Mouse (Mus musculus): ENCODE results near the gene Chrna9. TPM values are rescaled to one million over a fixed set of nuclear protein-coding genes. Genes with fewer than 3 reads are reported as not detected.
A peak's percentile ranks its signal among the peaks of the same experiment; 100 is the strongest.

Gene Chrna9
- total RNA-seq, 2 experiments from 2014 or later: not detected

DNA sequence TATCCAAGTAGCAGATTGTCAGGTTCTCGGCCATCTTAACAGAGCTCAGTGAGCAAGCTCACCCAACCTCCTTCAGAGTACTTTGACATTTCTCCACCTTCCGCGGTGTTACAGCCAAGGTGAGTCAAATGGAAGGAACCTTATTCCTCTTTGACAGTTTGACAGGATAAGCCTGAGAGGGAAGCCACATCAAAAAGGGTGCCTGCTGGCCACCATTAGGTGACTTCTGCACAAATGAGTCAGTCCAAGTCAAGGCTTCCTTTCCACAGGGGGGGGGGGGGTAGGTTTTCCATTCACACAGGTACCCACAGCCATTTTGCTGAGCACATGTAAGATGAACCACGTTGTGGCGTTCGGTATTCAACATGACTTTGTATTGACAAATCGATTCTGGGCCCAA, 20.4 kb upstream of the Chrna9 start:
- no peak for DNase-seq (ENCODE audit: extremely low spot score in 1 of 2, low spot score in 2 of 2)
- intact Hi-C loops (cut with DNase I): no loop called here

DNA sequence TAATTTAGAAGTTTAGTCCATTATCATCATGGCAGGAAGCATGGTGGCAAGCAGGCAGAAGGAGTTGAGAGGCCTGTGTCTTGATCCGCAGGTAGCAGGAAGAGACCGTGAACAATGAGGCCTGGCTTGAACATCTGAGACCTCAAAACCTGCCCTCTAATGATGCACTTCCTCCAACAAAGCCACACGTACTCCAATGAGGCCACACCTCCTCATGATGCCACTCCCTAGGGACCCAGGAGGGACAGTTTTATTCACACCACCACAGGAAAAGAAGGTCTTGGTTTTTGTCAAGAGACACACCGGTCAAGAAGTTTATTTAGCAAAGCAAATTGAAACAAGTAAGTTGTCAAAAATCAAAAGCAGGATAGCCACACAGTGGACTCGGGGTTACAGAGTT, 17.8 kb upstream of the Chrna9 start:
- intact Hi-C loops (cut with DNase I): no loop called here

GRCm38 (mm10) chr5:65918601-65919000, 16.1 kb upstream of the Chrna9 start:
- intact Hi-C loops (cut with DNase I): no loop called here
- DNase-seq (ENCODE audit: extremely low spot score in 1 of 2, low spot score in 2 of 2): no peak

More for the DNA sequence above, 17.8 kb upstream of the Chrna9 start:
- DNase-seq (ENCODE audit: extremely low spot score in 1 of 2, low spot score in 2 of 2): no peak

DNA sequence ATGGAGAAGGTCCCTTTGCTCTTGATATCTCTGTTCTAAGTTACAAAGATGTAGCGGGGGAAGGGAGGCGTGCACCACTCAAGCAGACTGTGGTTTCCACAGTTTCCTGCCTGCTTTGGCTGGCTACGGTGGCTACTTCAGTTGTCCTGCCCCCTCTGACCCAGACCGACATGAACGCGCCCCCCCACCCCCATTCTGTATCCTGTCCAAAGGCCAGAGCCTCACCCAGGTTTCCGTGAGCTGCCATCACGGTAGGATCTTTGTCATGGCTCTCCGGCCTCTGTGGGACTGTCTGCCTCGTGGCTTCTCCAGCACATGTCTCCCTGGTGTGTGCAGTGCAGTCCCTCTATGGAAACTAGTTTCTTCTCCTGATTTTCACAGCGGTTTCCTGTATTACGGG, 15.4 kb upstream of the Chrna9 start:
- intact Hi-C loops (cut with DNase I): no loop called here

GRCm38 (mm10) chr5:65919904-65920303, 14.8 kb upstream of the Chrna9 start:
- intact Hi-C loops (cut with DNase I): no loop called here
- DNase-seq (ENCODE audit: extremely low spot score in 1 of 2, low spot score in 2 of 2): no peak

More for the DNA sequence above, 15.4 kb upstream of the Chrna9 start:
- DNase-seq (ENCODE audit: extremely low spot score in 1 of 2, low spot score in 2 of 2): peak in 1 of 2 experiments; percentile 44

DNA sequence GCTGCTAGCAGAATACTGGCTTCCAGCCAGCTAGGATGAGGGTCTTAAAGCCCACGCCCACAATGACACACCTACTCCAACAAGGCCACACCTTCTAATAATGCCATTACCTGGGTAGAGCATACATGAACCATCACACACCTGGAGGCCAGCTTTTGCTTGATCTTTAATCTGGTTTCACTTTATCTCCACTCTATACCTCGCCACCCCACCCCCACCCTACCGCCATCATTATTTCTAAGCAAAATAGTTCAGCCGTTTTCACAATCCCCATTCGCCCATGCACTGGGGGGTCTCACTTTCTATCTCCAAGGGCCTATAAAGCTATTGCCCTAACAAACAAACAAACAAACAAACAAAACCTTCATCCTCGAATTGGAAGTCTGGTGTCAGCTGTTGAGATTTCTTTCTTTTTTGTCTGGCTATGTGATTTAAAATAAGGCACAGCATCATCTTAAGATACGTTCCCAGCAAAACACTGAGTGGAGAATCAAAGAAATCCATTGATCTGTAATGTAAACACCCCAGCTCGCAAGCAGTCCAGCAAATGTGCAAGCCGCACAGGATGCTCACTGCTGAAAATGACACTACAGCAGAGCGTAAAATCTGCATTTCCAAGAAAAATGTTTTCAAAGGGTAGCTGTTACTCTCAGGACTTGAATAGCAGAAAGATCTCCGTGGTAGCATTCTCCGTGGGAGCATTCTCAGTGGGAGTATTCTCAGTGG, 13.9 kb upstream of the Chrna9 start:
- no peak for DNase-seq (ENCODE audit: extremely low spot score in 1 of 2, low spot score in 2 of 2)
- intact Hi-C loops (cut with DNase I): no loop called here

GRCm38 (mm10) chr5:65921477-65922138, 13.1 kb upstream of the Chrna9 start:
- intact Hi-C loops (cut with DNase I): no loop called here

DNA sequence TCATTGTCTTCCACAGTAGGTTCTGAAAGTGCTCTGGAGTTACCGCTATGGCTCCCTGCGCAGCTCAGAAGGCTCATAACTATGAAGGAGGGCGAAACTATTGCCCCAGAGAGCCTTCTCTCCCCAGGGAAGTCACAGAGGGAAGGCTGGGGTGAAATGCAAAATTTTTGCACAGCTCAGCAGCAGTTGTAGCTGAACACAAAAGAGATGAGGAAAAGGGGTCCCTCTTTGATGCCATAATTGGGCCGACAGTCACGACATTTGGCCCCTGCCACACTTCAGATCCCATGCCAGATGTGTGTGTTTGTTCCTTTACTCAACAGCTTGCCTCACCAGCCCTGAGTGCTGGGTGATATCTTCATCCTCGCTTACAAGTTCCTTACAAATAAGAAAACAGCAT, 8.1 kb upstream of the Chrna9 start:
- intact Hi-C loops (cut with DNase I): no loop called here
- DNase-seq (ENCODE audit: extremely low spot score in 1 of 2, low spot score in 2 of 2): no peak

More at GRCm38 (mm10) chr5:65921477-65922138, 13.1 kb upstream of the Chrna9 start:
- DNase-seq (ENCODE audit: extremely low spot score in 1 of 2, low spot score in 2 of 2): no peak

- intact Hi-C loops (cut with DNase I): no loop called here
- DNase-seq (ENCODE audit: extremely low spot score in 1 of 2, low spot score in 2 of 2): no peak
Observed at GRCm38 (mm10) chr5:65929162-65929561, 5.6 kb upstream of the Chrna9 start.

DNA sequence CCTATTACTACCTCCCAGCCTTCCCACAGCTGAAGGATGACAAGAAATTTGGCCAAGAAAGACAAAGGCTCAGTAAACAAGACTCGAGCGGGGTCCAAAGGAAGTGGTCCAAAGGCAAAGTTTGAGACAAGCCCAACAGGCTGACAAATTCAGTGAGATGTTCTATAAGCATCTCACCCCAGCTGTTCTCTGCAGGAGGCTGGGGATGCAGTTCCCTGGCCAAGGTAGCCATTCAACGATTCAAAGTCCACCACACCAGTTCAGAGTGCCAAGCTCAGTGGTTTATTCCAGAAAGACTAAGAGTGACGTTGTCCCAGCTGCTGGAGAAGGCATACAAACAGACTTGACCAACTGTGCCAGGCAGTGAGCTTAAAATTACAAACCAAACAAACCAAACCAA, 4.5 kb upstream of the Chrna9 start:
- no peak for DNase-seq (ENCODE audit: extremely low spot score in 1 of 2, low spot score in 2 of 2)
- intact Hi-C loops (cut with DNase I): no loop called here

DNA sequence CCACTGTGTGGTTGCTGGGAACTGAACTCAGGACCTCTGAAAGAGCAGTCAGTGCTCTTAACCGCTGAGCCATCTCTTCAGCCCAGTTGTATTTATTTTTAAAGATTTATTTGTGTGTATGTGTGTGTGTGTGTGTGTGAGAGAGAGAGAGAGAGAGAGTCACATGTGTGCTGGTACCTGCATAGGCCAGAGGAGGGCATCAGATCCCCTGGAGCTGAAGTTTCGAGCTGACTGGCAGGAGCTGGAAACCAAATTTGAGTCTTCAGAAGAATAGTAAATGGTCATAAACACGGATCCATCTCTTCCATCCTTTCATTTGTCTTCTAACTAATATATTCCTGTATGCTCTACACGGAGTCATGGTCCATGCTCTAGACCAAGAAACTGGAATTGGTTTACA, 1.5 kb upstream of the Chrna9 start:
- intact Hi-C loops (cut with DNase I): no loop called here
- DNase-seq (ENCODE audit: extremely low spot score in 1 of 2, low spot score in 2 of 2): no peak

DNA sequence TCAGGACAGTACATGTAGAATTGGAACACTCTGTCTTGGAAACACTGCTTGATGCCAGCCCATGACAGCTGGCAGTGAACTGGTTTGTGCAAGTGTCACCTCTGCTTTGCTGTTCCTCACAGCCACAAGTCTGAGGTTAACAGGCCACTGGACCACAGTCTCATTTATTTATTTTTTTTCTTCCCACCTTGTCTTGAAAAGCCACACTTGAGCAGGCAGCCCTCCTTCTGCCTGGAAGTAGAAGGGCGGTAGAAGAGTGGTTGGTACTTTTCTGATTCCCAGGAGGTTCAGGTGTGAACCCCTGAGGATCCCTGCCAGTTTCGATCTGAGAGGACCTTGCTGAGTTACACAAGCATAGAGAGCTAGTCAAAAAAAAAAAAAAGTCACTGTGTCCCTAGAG, 957 bp upstream of the Chrna9 start:
- no peak for DNase-seq (ENCODE audit: extremely low spot score in 1 of 2, low spot score in 2 of 2)
- intact Hi-C loops (cut with DNase I): no loop called here

DNA sequence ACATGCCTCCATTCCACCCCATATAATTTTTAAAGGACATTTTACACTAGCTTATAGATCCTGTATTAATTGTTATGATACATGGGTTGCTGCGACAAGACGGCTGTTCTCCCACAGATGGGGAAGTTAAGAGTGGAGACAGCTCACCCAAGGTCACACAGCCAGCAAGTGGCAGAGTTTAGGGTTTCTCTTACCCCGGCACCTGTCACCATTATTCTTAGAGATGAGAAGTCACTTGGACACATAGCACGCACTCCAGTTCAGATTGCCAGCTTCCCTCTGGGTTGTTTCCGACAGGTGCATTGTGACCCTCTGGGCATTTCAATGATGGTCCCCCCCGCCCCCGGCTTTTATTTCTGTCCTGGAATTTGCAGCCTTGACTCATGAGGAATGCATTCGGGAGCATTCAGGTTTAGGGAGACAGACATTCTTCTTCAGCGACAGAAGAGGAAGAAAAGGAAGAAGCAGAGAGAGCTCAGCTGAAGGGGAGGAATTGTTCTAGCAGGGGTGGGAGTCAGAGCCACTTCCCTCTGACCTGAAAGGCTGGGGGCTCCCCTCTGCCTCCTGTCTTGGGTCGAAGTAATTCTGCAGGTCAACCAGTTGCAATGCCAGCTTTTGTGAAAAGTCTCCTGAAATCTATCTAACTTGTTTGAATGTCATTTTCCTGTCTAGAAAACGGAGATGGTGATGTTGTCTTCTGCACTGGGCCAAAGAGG, 2.4 kb downstream of the Chrna9 start:
- DNase-seq (ENCODE audit: extremely low spot score in 1 of 2, low spot score in 2 of 2): no peak
- intact Hi-C loops (cut with DNase I): loop anchor here (5.0 kb wide), 1 partner anchor 170 kb away; no protein-coding TSS in a partner anchor

GRCm38 (mm10) chr5:65937998-65938715, 3.4 kb downstream of the Chrna9 start:
- DNase-seq (ENCODE audit: extremely low spot score in 1 of 2, low spot score in 2 of 2): peak; percentile 59 to 80
- intact Hi-C loops (cut with DNase I): loop anchor here (5.0 kb wide), 1 partner anchor 171 kb away; no protein-coding TSS in a partner anchor

DNA sequence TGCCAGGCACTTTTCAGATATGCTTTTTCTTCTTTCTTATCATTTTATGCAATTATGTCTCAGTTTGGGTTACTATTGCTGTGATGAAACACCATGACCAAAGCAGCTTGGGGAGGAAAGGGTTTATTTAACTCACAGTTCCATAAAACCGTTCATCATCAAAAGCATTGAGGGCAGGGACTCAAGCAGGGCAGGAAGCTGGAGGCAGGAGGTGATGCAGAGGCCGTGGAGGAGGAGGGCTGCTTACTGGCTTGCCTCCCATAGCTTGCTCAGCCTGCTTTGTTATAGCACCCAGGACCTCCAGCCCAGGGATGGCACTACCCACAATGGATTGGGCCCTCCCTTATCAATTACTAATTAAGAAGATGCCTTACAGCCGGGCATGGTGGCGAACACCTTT, 6.4 kb downstream of the Chrna9 start:
- no peak for DNase-seq (ENCODE audit: extremely low spot score in 1 of 2, low spot score in 2 of 2)
- intact Hi-C loops (cut with DNase I): loop anchor here (5.0 kb wide), 1 partner anchor 119 kb away; no protein-coding TSS in a partner anchor

- no peak for DNase-seq (ENCODE audit: extremely low spot score in 1 of 2, low spot score in 2 of 2)
- intact Hi-C loops (cut with DNase I): no loop called here
Observed at GRCm38 (mm10) chr5:65949822-65950221, 15.1 kb downstream of the Chrna9 start.

DNA sequence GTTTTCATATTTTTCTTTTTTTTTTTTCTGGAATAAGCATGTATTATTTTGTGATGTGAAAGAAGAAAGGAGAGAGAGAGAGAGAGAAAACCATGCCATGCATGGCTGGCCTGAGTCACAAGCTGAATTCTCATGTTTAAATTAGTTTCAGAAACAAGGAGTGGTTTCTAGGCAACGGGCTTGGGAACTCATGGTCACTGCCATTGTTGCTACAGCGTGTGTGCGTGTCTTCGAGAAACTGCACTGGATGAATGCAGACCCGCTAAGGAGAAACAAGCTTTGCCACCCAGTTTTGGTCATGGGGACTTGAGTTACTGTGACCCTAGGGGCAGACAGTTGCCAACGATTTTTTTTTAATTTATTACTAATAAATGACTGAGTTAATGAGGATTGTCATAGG, 15.5 kb downstream of the Chrna9 start:
- intact Hi-C loops (cut with DNase I): no loop called here
- peak; percentile 30 to 49 for DNase-seq (ENCODE audit: extremely low spot score in 1 of 2, low spot score in 2 of 2)

DNA sequence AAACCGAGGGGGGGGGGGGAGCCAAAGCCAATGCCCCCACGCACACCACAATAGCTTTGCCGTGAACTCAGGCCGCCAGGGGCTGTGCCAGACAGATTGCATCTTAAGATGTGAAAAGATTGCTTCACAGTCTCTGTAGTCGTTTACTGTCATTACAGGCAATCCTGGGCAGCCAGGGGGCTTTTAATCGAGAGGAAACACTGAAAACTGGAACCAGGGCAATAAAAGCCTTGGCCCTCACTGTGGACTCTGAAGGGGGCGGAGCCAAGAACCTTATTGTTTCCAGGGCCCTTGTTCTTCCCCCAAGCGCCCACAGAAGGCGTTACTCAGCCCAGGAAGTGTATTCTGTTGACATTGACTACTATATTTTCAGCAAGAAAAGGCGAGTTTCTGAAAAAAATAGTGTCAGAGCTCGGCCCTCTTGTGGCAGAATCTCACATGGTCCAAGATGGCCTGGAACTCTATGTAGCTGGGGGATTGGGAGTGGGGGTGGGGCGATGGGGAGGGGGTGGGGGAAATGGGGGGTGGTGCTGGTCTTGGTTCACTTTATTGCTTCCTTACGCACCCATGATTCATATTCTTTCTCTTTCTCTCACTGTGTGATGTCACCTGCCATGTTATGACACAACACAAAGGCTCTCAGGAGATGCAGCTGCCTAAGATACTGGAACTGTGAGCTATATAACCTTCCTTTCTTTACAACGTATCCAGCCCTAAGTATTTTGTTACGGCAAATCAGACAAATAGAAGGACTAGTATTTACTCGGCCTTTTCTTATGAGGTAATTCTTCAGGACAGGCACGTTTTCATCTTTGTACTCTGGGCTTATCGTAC, 16.2 kb downstream of the Chrna9 start:
- intact Hi-C loops (cut with DNase I): no loop called here
- peak in 1 of 2 experiments; percentile 59 for DNase-seq (ENCODE audit: extremely low spot score in 1 of 2, low spot score in 2 of 2)

Data from left cerebral cortex, postnatal 10 days (tissue).